Mouse (Mus musculus) hindbrain, postnatal 0 days (tissue): ENCODE measurements around the gene Tldc2. TPM values are rescaled to one million over a fixed set of nuclear protein-coding genes. Genes with fewer than 3 reads are reported as not detected.
A peak's percentile ranks its signal among the peaks of the same experiment; 100 is the strongest.

ENCODE experiments used
- ATAC-seq: fragments of 200-750 bp; cut with Nextera tagmentation; 2 replicates; pipeline ENCODE4 v1.8.0; 2017; ENCODE audit warnings: mild to moderate bottlenecking, moderate TSS enrichment, moderate library complexity
- DNase-seq: peaks from one replicate; pipeline ENCODE4 v3.0.0-alpha.2; 2015; ENCODE audit warnings: low spot score
- H3K27ac ChIP-seq: fragments of 300-500 bp; sonication (generic); 2 replicates; pipeline ENCODE4 v1.5.1; 2014; ENCODE audit warnings: mild to moderate bottlenecking
- H3K27me3 ChIP-seq: fragments of 300-500 bp; sonication (generic); 2 replicates; pipeline ENCODE4 v1.6.1; 2014; ENCODE audit warnings: low read length, mixed read lengths; ENCODE audit not compliant: insufficient read depth
- H3K36me3 ChIP-seq: fragments of 300-500 bp; sonication (generic); 2 replicates; pipeline ENCODE4 v1.6.1; 2014; ENCODE audit warnings: low read length, mixed read lengths; ENCODE audit not compliant: insufficient read depth
- H3K4me1 ChIP-seq: fragments of 300-500 bp; sonication (generic); 2 replicates; pipeline ENCODE4 v1.6.1; 2014; ENCODE audit warnings: antibody characterized with exemption, low read length, mixed read lengths; ENCODE audit not compliant: insufficient read depth
- H3K4me2 ChIP-seq: fragments of 300-500 bp; sonication (generic); 2 replicates; pipeline ENCODE4 v1.6.1; 2014; ENCODE audit warnings: low read depth, mild to moderate bottlenecking, low read length, moderate library complexity, mixed read lengths
- H3K4me3 ChIP-seq: fragments of 300-500 bp; sonication (generic); 2 replicates; pipeline ENCODE4 v1.5.1; 2014; ENCODE audit warnings: low read length
- H3K9ac ChIP-seq: fragments of 300-500 bp; sonication (generic); replicated peaks from 2 replicates; pipeline ENCODE4 v1.6.1; 2014; ENCODE audit warnings: mild to moderate bottlenecking, low read length, moderate library complexity, mixed read lengths
- H3K9me3 ChIP-seq: fragments of 300-500 bp; sonication (generic); 2 replicates; pipeline ENCODE4 v1.6.1; 2016; ENCODE audit warnings: low read length, mixed read lengths
- CTCF ChIP-seq: IDR thresholded peaks from 2 replicates; pipeline ENCODE4 v1.5.1; 2016; ENCODE audit warnings: antibody characterized with exemption, control low read depth, low read depth
- WGBS: fragments of 180-500 bp; shearing (Covaris S2); extraction: QIAGEN DNeasy Blood & Tissue Kit; methylation state at CpG from one replicate; pipeline ENCODE4 v1.1.7; 2014; 5-methylcytosine and 5-hydroxymethylcytosine counted together
- polyA plus RNA-seq: library from polyadenylated mRNA; unstranded; fragments of >200 nt; fragmentation: Nextera tagmentation; extraction: Ambion mirVana; gene quantifications from 2 replicates; pipeline ENCODE4 v1.2.1, GENCODE M21; 2015
- total RNA-seq: library from RNA; depleted of rRNA; stranded (reverse); fragments of >200 nt; gene quantifications from 2 replicates; pipeline ENCODE4 v1.2.3, GENCODE M21; 2014

The Tldc2 gene
- total and polyA plus RNA-seq, 2 experiments from 2014 or later = 0.43 TPM; not detected in 1

GRCm38 (mm10) chr2:157072316-157072990 is 14.4 kb upstream of the Tldc2 start:
- no peak overlapping the region for H3K9ac ChIP-seq
- DNase-seq (no peak), ATAC-seq (no peak)
- no peaks in the 10 kb centered on the region for H3K27me3 ChIP-seq
- no peak for TF ChIP-seq CTCF
- H3K9me3 ChIP-seq = no peaks in the 10 kb centered on the region
- WGBS = 64% methylated on average over 9 of the region's 9 CpGs
- H3K4me3 ChIP-seq = no peak overlapping the region
- no peak overlapping the region for H3K4me2 ChIP-seq
- no peaks in the 10 kb centered on the region for H3K36me3 ChIP-seq
- H3K4me1 ChIP-seq = peaks cover 84% of the 10 kb centered on the region
- H3K27ac ChIP-seq = no peak overlapping the region; the same call in 1 of the 2 replicates

- no peak overlapping the region for H3K4me3 ChIP-seq
- WGBS = 55% methylated on average over 9 of the region's 9 CpGs
- no peaks in the 10 kb centered on the region for H3K9me3 ChIP-seq
- H3K36me3 ChIP-seq = no peaks in the 10 kb centered on the region
- H3K27ac ChIP-seq = peak overlapping the region; percentile 16; the same call in 1 of the 2 replicates
- DNase-seq (no peak), ATAC-seq (no peak)
- no peak for TF ChIP-seq CTCF
- no peaks in the 10 kb centered on the region for H3K27me3 ChIP-seq
- H3K9ac ChIP-seq = no peak overlapping the region
- H3K4me2 ChIP-seq = 0 out of 2 replicates have a peak overlapping the region, but pooled peaks have one; percentile 87
- peaks cover 80% of the 10 kb centered on the region for H3K4me1 ChIP-seq
Measured at GRCm38 (mm10) chr2:157073378-157074052, 13.3 kb upstream of the Tldc2 start.

- Histone ChIP-seq H3K36me3 (no peaks in the 10 kb centered on the region), H3K4me2 (peak overlapping the region; percentile 87), H3K4me1 (peaks cover 73% of the 10 kb centered on the region), H3K27ac (peak overlapping the region; percentile 34; the same call in 1 of the 2 replicates), H3K27me3 (no peaks in the 10 kb centered on the region), H3K4me3 (peak overlapping the region; percentile 77; the same call in 1 of the 2 replicates), H3K9me3 (no peaks in the 10 kb centered on the region), H3K9ac (0 out of 2 replicates have a peak overlapping the region, but pooled peaks have one; percentile 29)
- no peak for ATAC-seq
- whole genome bisulfite sequencing = 36% methylated on average over 9 of the region's 9 CpGs
- DNase-seq = peak; percentile 71
- TF ChIP-seq CTCF = no peak
Measured at GRCm38 (mm10) chr2:157074186-157074724, 12.6 kb upstream of the Tldc2 start.

GRCm38 (mm10) chr2:157074772-157075171 is 12.1 kb upstream of the Tldc2 start:
- 0 out of 2 replicates have a peak overlapping the region, but pooled peaks have one; percentile 29 for H3K9ac ChIP-seq
- DNase-seq = no peak

GRCm38 (mm10) chr2:157075226-157075625 is 11.6 kb upstream of the Tldc2 start:
- Histone ChIP-seq H3K9ac (peak overlapping the region; percentile 34; the same call in 1 of the 2 replicates), H3K4me3 (peak overlapping the region; percentile 77), H3K4me2 (peak overlapping the region; percentile 87), H3K9me3 (no peaks in the 10 kb centered on the region), H3K27ac (no peak overlapping the region), H3K36me3 (no peaks in the 10 kb centered on the region), H3K4me1 (peaks cover 64% of the 10 kb centered on the region), H3K27me3 (no peaks in the 10 kb centered on the region)
- TF ChIP-seq CTCF = no peak
- no peak for ATAC-seq
- 70% methylated on average over 3 of the region's 3 CpGs for WGBS
- no peak for DNase-seq

More at GRCm38 (mm10) chr2:157074772-157075171, 12.1 kb upstream of the Tldc2 start:
- H3K36me3 ChIP-seq = no peaks in the 10 kb centered on the region
- WGBS = 46% methylated on average over 5 of the region's 5 CpGs
- H3K4me3 ChIP-seq = peak overlapping the region; percentile 77; the same call in 1 of the 2 replicates
- H3K4me2 ChIP-seq = peak overlapping the region; percentile 87
- H3K27me3 ChIP-seq = no peaks in the 10 kb centered on the region
- no peak for TF ChIP-seq CTCF
- ATAC-seq = no peak
- no peaks in the 10 kb centered on the region for H3K9me3 ChIP-seq
- H3K27ac ChIP-seq = peak overlapping the region; percentile 34; the same call in 1 of the 2 replicates
- H3K4me1 ChIP-seq = peaks cover 68% of the 10 kb centered on the region

GRCm38 (mm10) chr2:157075685-157076084 is 11.2 kb upstream of the Tldc2 start:
- Histone ChIP-seq H3K9me3 (no peaks in the 10 kb centered on the region), H3K27me3 (no peaks in the 10 kb centered on the region), H3K27ac (0 out of 2 replicates have a peak overlapping the region, but pooled peaks have one; percentile 21), H3K4me2 (peak overlapping the region; percentile 87), H3K36me3 (no peaks in the 10 kb centered on the region), H3K4me3 (peak overlapping the region; percentile 77), H3K9ac (peak overlapping the region; percentile 34), H3K4me1 (peaks cover 60% of the 10 kb centered on the region)
- peak; percentile 17; the same call in 1 of the 2 replicates for TF ChIP-seq CTCF
- DNase-seq = peak; percentile 45
- WGBS = 13% methylated on average over 3 of the region's 3 CpGs
- no peak for ATAC-seq
